Mouse (Mus musculus) CH12.LX (cell line): ENCODE results near the gene Spata3. TPM values are rescaled to one million over a fixed set of nuclear protein-coding genes. Genes with fewer than 3 reads are reported as not detected.

Experiments used
- DNase-seq: peaks from one replicate; pipeline ENCODE4 v3.0.0-alpha.2; 2013; ENCODE audit errors: extremely low read depth
- H3K27ac ChIP-seq: 2 replicates; pipeline ENCODE4 v1.5.1; 2012; ENCODE audit warnings: low read depth, mild to moderate bottlenecking, control low read depth, moderate library complexity; ENCODE audit not compliant: insufficient read depth
- H3K27me3 ChIP-seq: replicated peaks from 2 replicates; pipeline ENCODE3; 2012; ENCODE audit warnings: inconsistent platforms
- H3K36me3 ChIP-seq, 2 experiments: replicated peaks in 1 of 2; 2 replicates each; pipeline versions ENCODE3 to v1.6.1; 2012; ENCODE audit warnings: inconsistent platforms in 1 of 2, low read length in 1 of 2, mild to moderate bottlenecking in 1 of 2, mixed read lengths in 1 of 2, moderate library complexity in 1 of 2; ENCODE audit not compliant: control insufficient read depth in 1 of 2, insufficient read depth in 1 of 2
- H3K4me1 ChIP-seq, 2 experiments: 2 replicates each; pipeline ENCODE4 v1.6.1; 2012; ENCODE audit warnings: inconsistent platforms in 1 of 2, moderate library complexity in 1 of 2; ENCODE audit not compliant: insufficient read depth in 2 of 2, control insufficient read depth in 1 of 2
- H3K4me2 ChIP-seq: 2 replicates; pipeline ENCODE4 v1.6.1; 2012; ENCODE audit warnings: low read depth, mild to moderate bottlenecking, control low read depth; ENCODE audit not compliant: poor library complexity, insufficient read depth, severe bottlenecking
- H3K4me3 ChIP-seq, 3 experiments: fragments of 150-350 bp in 1 of 3; sonication (generic) in 1 of 3; replicated peaks in 1 of 3; 2 replicates each; pipeline versions ENCODE3 to v1.5.1; 2011 to 2012; ENCODE audit warnings: low read depth in 2 of 3, low read length in 2 of 3, mild to moderate bottlenecking in 2 of 3, moderate library complexity in 2 of 3, control low read depth in 1 of 3, improper control_type of control experiment in 1 of 3, inconsistent platforms in 1 of 3, mixed read lengths in 1 of 3; ENCODE audit not compliant: poor library complexity in 1 of 3
- H3K79me2 ChIP-seq: replicated peaks from 2 replicates; pipeline ENCODE4 v1.6.1; 2012; ENCODE audit warnings: mild to moderate bottlenecking, moderate library complexity; ENCODE audit not compliant: control insufficient read depth, poor library complexity, insufficient read depth, severe bottlenecking; ENCODE audit errors: extremely low read depth
- H3K9ac ChIP-seq: 2 replicates; pipeline ENCODE4 v1.6.1; 2012; ENCODE audit warnings: low read depth, mild to moderate bottlenecking, control low read depth, moderate library complexity; ENCODE audit not compliant: insufficient read depth
- H3K9me3 ChIP-seq: replicated peaks from 2 replicates; pipeline ENCODE3; 2012; ENCODE audit warnings: low read length, inconsistent platforms, mixed read lengths
- BHLHE40 ChIP-seq: IDR thresholded peaks from 2 replicates; pipeline ENCODE4 v1.6.1; 2011; ENCODE audit warnings: mild to moderate bottlenecking, low read depth, low read length, improper control_type of control experiment
- CHD1 ChIP-seq: IDR thresholded peaks from 2 replicates; pipeline ENCODE4 v1.6.1; 2012; ENCODE audit warnings: low read depth, low read length, improper control_type of control experiment, inconsistent platforms
- CHD2 ChIP-seq: IDR thresholded peaks from 2 replicates; pipeline ENCODE4 v1.6.1; 2011; ENCODE audit warnings: low read length, improper control_type of control experiment
- CTCF ChIP-seq, 2 experiments: IDR thresholded peaks in 1 of 2; conservative IDR thresholded peaks in 1 of 2; 2 replicates each; pipeline ENCODE4 v1.5.1; 2011 to 2012; ENCODE audit warnings: low read depth in 2 of 2, low read length in 2 of 2, improper control_type of control experiment in 1 of 2, inconsistent platforms in 1 of 2, mild to moderate bottlenecking in 1 of 2, moderate library complexity in 1 of 2
- E2F4 ChIP-seq: IDR thresholded peaks from 2 replicates; pipeline ENCODE4 v1.6.1; 2011; ENCODE audit warnings: low read depth, low read length, improper control_type of control experiment; ENCODE audit not compliant: insufficient replicate concordance
- ELF1 ChIP-seq: IDR thresholded peaks from 2 replicates; pipeline ENCODE4 v1.6.1; 2014; ENCODE audit warnings: low read depth, mild to moderate bottlenecking, inconsistent platforms, low read length, improper control_type of control experiment
- EP300 ChIP-seq: IDR thresholded peaks from 2 replicates; pipeline ENCODE4 v1.6.1; 2011; ENCODE audit warnings: low read length, improper control_type of control experiment
- ETS1 ChIP-seq: conservative IDR thresholded peaks from 2 replicates; pipeline ENCODE4 v1.6.1; 2012; ENCODE audit warnings: low read depth, mild to moderate bottlenecking, inconsistent platforms, low read length, improper control_type of control experiment, moderate library complexity
- GABPA ChIP-seq: IDR thresholded peaks from 2 replicates; pipeline ENCODE4 v1.6.1; 2012; ENCODE audit warnings: low read depth, low read length, improper control_type of control experiment, inconsistent platforms; ENCODE audit not compliant: insufficient replicate concordance
- HCFC1 ChIP-seq: IDR thresholded peaks from 2 replicates; pipeline ENCODE4 v1.6.1; 2012; ENCODE audit warnings: low read depth, mild to moderate bottlenecking, inconsistent platforms, low read length, improper control_type of control experiment
- IRF4 ChIP-seq: IDR thresholded peaks from 2 replicates; pipeline ENCODE4 v1.6.1; 2014; ENCODE audit warnings: low read depth, mild to moderate bottlenecking, inconsistent platforms, low read length, improper control_type of control experiment
- JUN ChIP-seq: IDR thresholded peaks from 2 replicates; pipeline ENCODE4 v1.6.1; 2011; ENCODE audit warnings: low read depth, mild to moderate bottlenecking, low read length, improper control_type of control experiment, moderate library complexity; ENCODE audit not compliant: insufficient read depth
- JUND ChIP-seq: conservative IDR thresholded peaks from 2 replicates; pipeline ENCODE4 v1.6.1; 2011; ENCODE audit warnings: low read depth, low read length, improper control_type of control experiment
- KAT2A ChIP-seq: IDR thresholded peaks from 2 replicates; pipeline ENCODE4 v1.6.1; 2012; ENCODE audit warnings: low read length, improper control_type of control experiment, inconsistent platforms; ENCODE audit not compliant: insufficient replicate concordance
- MAFK ChIP-seq: IDR thresholded peaks from 2 replicates; pipeline ENCODE4 v1.6.1; 2011; ENCODE audit warnings: low read length, improper control_type of control experiment; ENCODE audit not compliant: insufficient replicate concordance
- MAX ChIP-seq: IDR thresholded peaks from 2 replicates; pipeline ENCODE4 v1.6.1; 2011; ENCODE audit warnings: low read length, improper control_type of control experiment
- MEF2A ChIP-seq: IDR thresholded peaks from 2 replicates; pipeline ENCODE4 v1.6.1; 2014; ENCODE audit warnings: low read depth, mild to moderate bottlenecking, inconsistent platforms, low read length, improper control_type of control experiment, borderline replicate concordance
- MXI1 ChIP-seq: IDR thresholded peaks from 2 replicates; pipeline ENCODE4 v1.6.1; 2011; ENCODE audit warnings: mild to moderate bottlenecking, low read depth, low read length, improper control_type of control experiment
- MYC ChIP-seq: IDR thresholded peaks from 2 replicates; pipeline ENCODE4 v1.6.1; 2011; ENCODE audit warnings: low read depth, mild to moderate bottlenecking, improper control_type of control experiment, low read length
- NELFE ChIP-seq: IDR thresholded peaks from 2 replicates; pipeline ENCODE4 v1.6.1; 2011; ENCODE audit warnings: low read depth, low read length, improper control_type of control experiment
- NRF1 ChIP-seq: IDR thresholded peaks from 2 replicates; pipeline ENCODE4 v1.6.1; 2014; ENCODE audit warnings: low read depth, mild to moderate bottlenecking, inconsistent platforms, low read length, improper control_type of control experiment, moderate library complexity
- POLR2A ChIP-seq: IDR thresholded peaks from 2 replicates; pipeline ENCODE4 v1.6.1; 2011; ENCODE audit warnings: low read depth, mild to moderate bottlenecking, improper control_type of control experiment, low read length
- POLR2AphosphoS2 ChIP-seq: IDR thresholded peaks from 2 replicates; pipeline ENCODE4 v1.6.1; 2011; ENCODE audit warnings: low read depth, low read length, improper control_type of control experiment
- RAD21 ChIP-seq: IDR thresholded peaks from 2 replicates; pipeline ENCODE4 v1.6.1; 2011; ENCODE audit warnings: low read depth, mild to moderate bottlenecking, low read length, improper control_type of control experiment, moderate library complexity
- RCOR1 ChIP-seq: conservative IDR thresholded peaks from 2 replicates; pipeline ENCODE4 v1.6.1; 2012; ENCODE audit warnings: low read depth, mild to moderate bottlenecking, inconsistent platforms, low read length, improper control_type of control experiment
- SIN3A ChIP-seq: IDR thresholded peaks from 2 replicates; pipeline ENCODE4 v1.6.1; 2012; ENCODE audit warnings: low read length, improper control_type of control experiment, inconsistent platforms
- SMC3 ChIP-seq: IDR thresholded peaks from 2 replicates; pipeline ENCODE4 v1.6.1; 2011; ENCODE audit warnings: low read depth, low read length, improper control_type of control experiment
- TCF12 ChIP-seq: IDR thresholded peaks from 2 replicates; pipeline ENCODE4 v1.6.1; 2014; ENCODE audit warnings: low read depth, mild to moderate bottlenecking, inconsistent platforms, low read length, improper control_type of control experiment
- UBTF ChIP-seq: IDR thresholded peaks from 2 replicates; pipeline ENCODE4 v1.6.1; 2012; ENCODE audit warnings: low read depth, mild to moderate bottlenecking, inconsistent platforms, low read length, improper control_type of control experiment, moderate library complexity
- USF2 ChIP-seq: conservative IDR thresholded peaks from 2 replicates; pipeline ENCODE4 v1.6.1; 2011; ENCODE audit warnings: low read depth, low read length, improper control_type of control experiment
- ZC3H11A ChIP-seq: IDR thresholded peaks from 2 replicates; pipeline ENCODE4 v1.6.1; 2012; ENCODE audit warnings: low read depth, mild to moderate bottlenecking, inconsistent platforms, low read length, improper control_type of control experiment
- ZKSCAN1 ChIP-seq: IDR thresholded peaks from 2 replicates; pipeline ENCODE4 v1.6.1; 2012; ENCODE audit warnings: low read depth, inconsistent platforms, low read length, improper control_type of control experiment, borderline replicate concordance
- ZMIZ1 ChIP-seq: IDR thresholded peaks from 2 replicates; pipeline ENCODE4 v1.6.1; 2012; ENCODE audit warnings: low read depth, mild to moderate bottlenecking, inconsistent platforms, low read length, improper control_type of control experiment
- ZNF384 ChIP-seq: IDR thresholded peaks from 2 replicates; pipeline ENCODE4 v1.6.1; 2012; ENCODE audit warnings: low read depth, low read length, improper control_type of control experiment, inconsistent platforms
- dilution Hi-C: fragments of 300-500 bp; cut with MboI; formaldehyde crosslinking; loops from 2 replicates; pipeline ENCODE4 v1.14.3; 2020; ENCODE audit warnings: low sequenced_read_pairs; ENCODE audit not compliant: extremely low pct_unique_long_range_greater_than_20kb, extremely low pct_ligation_motif_present
- in situ Hi-C: fragments of 300-500 bp; cut with MboI; formaldehyde crosslinking; loops from 3 replicates; pipeline ENCODE4 v1.14.3; 2019; ENCODE audit warnings: low sequenced_read_pairs, low pct_ligation_motif_present, low pct_unique_long_range_greater_than_20kb, mixed read lengths
- polyA plus RNA-seq: library from polyadenylated mRNA; unstranded; fragments of >175 nt; gene quantifications from 2 replicates; pipeline ENCODE4 v1.2.1, GENCODE M21; 2012; ENCODE audit warnings: low read depth; ENCODE audit not compliant: insufficient read length
- total RNA-seq, 2 experiments: library from RNA; depleted of rRNA; stranded (reverse); fragments of 300-350 nt in 1 of 2; fragments of >200 nt in 1 of 2; gene quantifications; 2 replicates each; pipeline ENCODE4 v1.2.3; 2012 to 2014

Spata3 gene
- total and polyA plus RNA-seq, 3 experiments = not detected

GRCm38 (mm10) chr1:86006040-86006439 lies 10.6 kb upstream of the Spata3 start (continued):
- TF ChIP-seq MEF2A (peak; percentile 41; the same call in 1 of the 2 replicates), EP300 (peak; percentile 73), MAX (peak; percentile 68; the same call in 1 of the 2 replicates), NELFE (peak; percentile 48; the same call in 1 of the 2 replicates), UBTF (no peak), POLR2AphosphoS2 (no peak), POLR2A (0 out of 2 replicates have a peak, but pooled peaks have one; percentile 39), JUND (peak; percentile 77), NRF1 (peak; percentile 32; the same call in 1 of the 2 replicates), TCF12 (peak; percentile 53)

- Histone ChIP-seq H3K4me2 (peak overlapping the region; percentile 68), H3K4me3 (no peak overlapping the region), H3K9ac (peak overlapping the region; percentile 53), H3K27ac (peak overlapping the region; percentile 68; the same call in 1 of the 2 replicates), H3K79me2 (no peaks in the 10 kb centered on the region), H3K27me3 (no peaks in the 10 kb centered on the region), H3K36me3 (no peaks in the 10 kb centered on the region), H3K4me1 (peaks cover 20 to 27% of the 10 kb centered on the region in 2 experiments), H3K9me3 (peaks cover 2% of the 10 kb centered on the region)
- dilution Hi-C loops = no loop called here
- in situ Hi-C loops = loop anchor here (5.0 kb wide), 4 partner anchors 45 to 255 kb away; partner anchors contain the start of gene Gpr55
- peak; percentile 97 for DNase-seq
- TF ChIP-seq GABPA (no peak), ZMIZ1 (no peak), RAD21 (no peak; the same call in none of the 2 replicates), ETS1 (peak; percentile 52), POLR2A (no peak), ZKSCAN1 (no peak), USF2 (no peak), MXI1 (0 out of 2 replicates have a peak, but pooled peaks have one; percentile 8), HCFC1 (0 out of 2 replicates have a peak, but pooled peaks have one; percentile 32), SIN3A (peak; percentile 81), IRF4 (peak; percentile 80), JUN (no peak), SMC3 (peak; percentile 99), POLR2AphosphoS2 (no peak), JUND (peak; percentile 54; the same call in 1 of the 2 replicates), CHD2 (0 out of 2 replicates have a peak, but pooled peaks have one; percentile 41), ZC3H11A (peak; percentile 98), MAX (no peak), KAT2A (no peak), NRF1 (no peak), ZNF384 (peak; percentile 93), RCOR1 (0 out of 2 replicates have a peak, but pooled peaks have one; percentile 44), MAFK (no peak), EP300 (no peak), CTCF (conservative IDR thresholded peaks at IDR 0.05 in 1 of 2, IDR thresholded peaks at IDR 0.05 in 1 of 2; ENCODE audit: low read depth in 2 of 2, low read length in 2 of 2) (peak; percentile 85 to 97), NELFE (peak; percentile 54; the same call in 1 of the 2 replicates), BHLHE40 (peak; percentile 51; the same call in 1 of the 2 replicates), CHD1 (0 out of 2 replicates have a peak, but pooled peaks have one; percentile 61), MEF2A (peak; percentile 57), MYC (0 out of 2 replicates have a peak, but pooled peaks have one; percentile 63), UBTF (no peak), TCF12 (peak; percentile 53; the same call in 1 of the 2 replicates), E2F4 (peak; percentile 58; the same call in 1 of the 2 replicates), ELF1 (peak; percentile 42)
Observed at GRCm38 (mm10) chr1:86007778-86008177, 8.8 kb upstream of the Spata3 start.
